Mouse (Mus musculus) spleen, postnatal 36 days (tissue): ENCODE results near the gene Ttc23.

Source experiments
- DNase-seq, 2 experiments: peaks; one replicate each; pipeline ENCODE4 v3.0.0; 2022; ENCODE audit warnings: low spot score in 2 of 2, mixed read lengths in 1 of 2

Gene Ttc23

GRCm38 (mm10) chr7:67644833-67645680 is 2.2 kb upstream of the Ttc23 start, which contains the start of gene Lrrc28:
Lrrc28 (minus strand) TSS chr7:67645268.
- peak; percentile 99 for DNase-seq

DNA sequence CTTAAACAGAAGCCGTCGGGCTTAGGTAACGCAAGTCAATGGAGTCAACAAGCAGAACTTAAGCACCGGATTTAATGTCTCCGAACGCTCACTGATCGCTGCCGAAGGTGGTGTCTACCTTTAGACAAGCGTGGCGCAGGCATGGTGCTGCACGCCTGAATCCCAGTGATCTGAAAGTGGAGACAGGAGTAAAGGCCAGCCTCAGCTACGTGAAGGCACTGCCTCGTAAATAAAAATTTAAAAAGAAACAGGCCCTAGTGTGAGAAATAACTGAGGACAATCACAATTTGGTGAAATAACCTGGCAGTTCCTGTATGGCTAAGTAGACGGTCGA is 1.6 kb upstream of the Ttc23 start:
- no peak for DNase-seq

- DNase-seq: no peak
These were observed 1.1 kb upstream of the Ttc23 start for GRCm38 (mm10) chr7:67646131-67646530.

DNA sequence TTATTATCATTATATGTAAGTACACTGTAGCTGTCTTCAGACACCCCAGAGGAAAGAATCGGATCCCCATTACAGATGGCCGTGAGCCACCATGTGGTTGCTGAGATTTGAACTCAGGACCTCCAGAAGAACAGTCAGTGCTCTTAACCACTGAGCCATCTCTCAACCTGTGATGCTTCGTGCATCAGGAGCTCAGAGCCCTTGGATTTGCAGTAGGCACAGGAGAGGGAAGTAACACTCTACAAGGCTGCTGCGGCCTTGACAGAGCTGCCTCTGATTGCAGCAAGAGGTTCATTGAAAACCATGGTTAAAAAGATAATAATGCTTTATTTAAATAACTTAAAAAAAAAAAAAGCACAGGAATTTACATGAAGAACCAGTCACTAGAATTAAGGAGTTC is 1.2 kb downstream of the Ttc23 start:
- DNase-seq: no peak

DNA sequence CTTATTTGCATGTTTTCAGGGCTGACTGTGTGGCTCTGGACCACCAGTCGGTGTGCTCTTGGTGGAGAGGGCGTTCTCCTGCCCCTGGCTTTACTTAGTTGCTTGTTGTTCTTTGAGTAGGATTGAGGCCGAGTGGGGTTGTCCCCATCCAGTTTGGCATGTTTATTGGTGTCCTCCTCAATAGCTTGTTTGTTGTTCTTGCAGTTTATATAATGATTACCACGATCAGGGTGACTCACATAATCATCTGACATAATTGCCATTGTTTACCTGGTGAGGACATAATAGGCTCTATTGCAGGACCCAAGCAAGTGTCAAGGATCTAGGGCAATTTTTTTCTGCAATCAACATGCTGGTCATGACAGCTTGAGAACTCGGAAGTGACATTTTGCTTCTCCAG is 5.0 kb downstream of the Ttc23 start:
- no peak for DNase-seq

- DNase-seq: no peak
These were observed 7.5 kb downstream of the Ttc23 start for GRCm38 (mm10) chr7:67654668-67655067.

DNA sequence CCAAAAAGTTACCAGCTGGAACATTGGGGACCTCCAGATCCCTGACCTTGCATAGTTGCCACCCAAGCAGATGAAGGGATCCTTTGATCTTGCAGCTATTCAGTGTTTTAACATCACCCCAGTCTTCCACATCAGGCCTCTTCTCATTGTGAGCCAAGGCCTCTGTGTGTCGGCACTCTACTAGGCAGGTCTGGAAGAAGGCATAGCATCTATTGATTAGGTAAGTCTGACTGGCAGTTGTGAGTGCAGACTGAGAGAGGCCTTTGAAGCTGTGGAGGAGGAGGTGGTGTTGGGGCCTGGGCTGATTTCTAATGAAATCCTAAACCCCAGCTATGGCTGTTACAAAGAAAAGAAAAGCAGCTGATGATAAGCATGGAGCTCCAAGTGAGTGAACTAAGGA is 8.0 kb downstream of the Ttc23 start:
- DNase-seq: no peak

- no peak for DNase-seq
These were observed 10.9 kb downstream of the Ttc23 start for GRCm38 (mm10) chr7:67658110-67658509.

DNA sequence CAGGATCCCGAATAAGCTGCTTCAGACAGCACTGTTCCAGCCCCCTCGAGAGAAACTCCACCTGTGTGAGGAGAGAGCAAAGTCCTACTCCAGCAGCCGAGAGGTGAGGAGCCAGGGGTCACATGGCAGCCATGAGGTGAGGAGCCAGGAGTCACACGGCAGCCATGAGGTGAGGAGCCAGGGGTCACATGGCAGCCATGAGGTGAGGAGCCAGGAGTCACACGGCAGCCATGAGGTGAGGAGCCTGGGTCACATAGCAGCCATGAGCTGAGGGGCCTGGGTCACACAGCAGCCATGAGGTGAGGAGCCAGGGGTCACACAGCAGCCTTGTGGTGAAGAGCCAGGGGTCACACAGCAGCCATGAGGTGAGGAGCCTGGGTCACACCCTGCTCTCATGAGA is 15.2 kb downstream of the Ttc23 start:
- no peak for DNase-seq

DNA sequence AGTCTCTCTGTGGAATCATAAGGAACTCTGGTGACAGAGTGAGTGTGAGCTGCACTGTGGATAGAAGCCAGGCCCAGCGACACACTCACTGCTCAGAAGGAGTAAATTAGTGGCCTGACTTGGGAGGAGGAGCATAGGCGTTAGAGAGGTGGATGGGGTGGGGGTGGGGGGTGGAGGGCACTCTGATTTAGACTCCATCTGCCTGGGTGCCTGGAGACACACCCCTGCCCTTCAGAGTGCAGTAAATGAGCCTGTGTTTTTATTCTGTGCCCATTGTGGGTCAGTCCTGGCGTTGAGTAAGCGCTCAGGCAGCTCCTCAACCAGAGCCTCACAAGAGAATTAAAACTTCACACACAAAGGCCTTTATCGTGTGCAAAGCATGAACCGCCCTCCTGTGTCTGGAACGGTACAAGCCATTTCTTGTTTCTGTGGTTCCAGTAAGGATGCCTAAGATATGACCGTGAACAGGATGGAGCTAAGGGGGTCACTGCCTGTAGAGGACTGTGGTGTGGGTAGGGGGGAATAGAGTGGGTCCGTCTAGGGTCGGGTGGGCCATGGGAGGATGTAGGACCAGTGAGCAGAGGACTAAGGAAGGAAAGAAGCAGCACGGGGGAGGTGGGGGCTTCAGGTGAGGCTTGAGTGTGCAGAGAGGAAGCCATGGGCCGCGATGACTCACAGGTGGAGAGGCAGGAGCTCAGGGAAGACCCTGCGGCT is 16.9 kb downstream of the Ttc23 start:
- no peak for DNase-seq

- no peak for DNase-seq
These were observed 23.8 kb downstream of the Ttc23 start for GRCm38 (mm10) chr7:67670965-67671364.

- peak; percentile 50 to 51 for DNase-seq
These were observed 25.4 kb downstream of the Ttc23 start for GRCm38 (mm10) chr7:67672650-67673049.

- no peak for DNase-seq
These were observed 26.4 kb downstream of the Ttc23 start for GRCm38 (mm10) chr7:67673656-67674055.

- DNase-seq: no peak
These were observed 31.8 kb downstream of the Ttc23 start for GRCm38 (mm10) chr7:67678878-67679499.

GRCm38 (mm10) chr7:67681078-67681477 is 33.9 kb downstream of the Ttc23 start:
- no peak for DNase-seq

DNA sequence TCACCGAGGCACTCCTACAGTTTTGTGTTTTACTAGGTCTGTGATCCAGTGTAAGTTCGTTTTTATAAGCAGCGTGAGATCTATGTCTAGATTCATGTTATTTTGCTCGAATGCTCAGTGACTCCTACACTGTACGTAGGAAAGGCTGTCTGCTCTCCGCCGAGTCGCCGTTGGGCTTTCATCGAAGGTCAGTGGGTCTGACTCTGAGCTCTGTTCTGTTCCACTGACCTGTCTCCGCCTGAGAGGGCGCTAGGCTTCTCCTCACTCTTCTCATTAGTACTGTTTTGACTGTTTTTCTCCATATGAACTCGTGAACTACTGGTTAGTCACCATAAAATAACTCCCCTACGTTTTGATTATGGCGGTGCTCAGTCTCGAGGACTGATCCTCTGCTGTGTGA is 35.8 kb downstream of the Ttc23 start:
- no peak for DNase-seq

DNA sequence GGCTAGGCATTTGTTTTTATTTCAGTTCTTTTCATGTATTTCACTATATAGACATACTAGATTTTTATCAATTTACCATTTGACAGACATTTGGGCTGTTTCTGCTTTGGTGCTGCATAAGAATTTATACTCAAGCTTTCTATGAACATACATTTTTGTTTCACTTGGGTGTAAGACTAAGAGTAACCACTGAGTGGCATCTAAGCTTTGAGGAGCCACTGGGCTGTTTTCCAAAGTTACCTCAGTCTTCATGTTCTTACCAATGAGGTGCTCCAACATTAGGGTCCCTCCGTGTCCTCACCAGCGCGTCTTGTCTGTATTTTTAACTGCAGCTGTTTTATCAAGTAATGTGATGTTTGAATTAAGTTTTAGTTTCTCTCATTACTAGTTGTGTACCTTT is 39.3 kb downstream of the Ttc23 start:
- no peak for DNase-seq

- no peak for DNase-seq
These were observed 41.1 kb downstream of the Ttc23 start for GRCm38 (mm10) chr7:67688281-67688680.

DNA sequence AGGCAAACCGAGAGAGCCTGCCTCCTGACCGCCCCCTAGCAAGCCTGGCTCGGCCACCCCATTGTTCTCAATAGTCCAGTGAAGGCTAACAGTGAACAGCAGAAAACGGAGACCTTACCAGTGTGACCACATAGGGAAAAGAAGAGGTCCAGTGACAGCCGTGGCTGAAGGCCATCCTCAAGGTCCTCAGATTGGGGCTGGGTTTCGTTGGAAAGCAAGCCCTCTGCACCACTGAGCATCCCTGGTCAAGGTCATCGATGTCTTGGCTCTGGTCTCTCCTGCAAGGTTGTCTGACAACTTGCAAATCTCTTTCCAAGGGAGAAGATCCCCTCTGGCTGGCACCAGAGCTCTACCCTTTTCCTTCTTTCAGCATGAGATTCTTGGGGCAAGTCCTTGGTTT is 42.6 kb downstream of the Ttc23 start:
- no peak for DNase-seq

DNA sequence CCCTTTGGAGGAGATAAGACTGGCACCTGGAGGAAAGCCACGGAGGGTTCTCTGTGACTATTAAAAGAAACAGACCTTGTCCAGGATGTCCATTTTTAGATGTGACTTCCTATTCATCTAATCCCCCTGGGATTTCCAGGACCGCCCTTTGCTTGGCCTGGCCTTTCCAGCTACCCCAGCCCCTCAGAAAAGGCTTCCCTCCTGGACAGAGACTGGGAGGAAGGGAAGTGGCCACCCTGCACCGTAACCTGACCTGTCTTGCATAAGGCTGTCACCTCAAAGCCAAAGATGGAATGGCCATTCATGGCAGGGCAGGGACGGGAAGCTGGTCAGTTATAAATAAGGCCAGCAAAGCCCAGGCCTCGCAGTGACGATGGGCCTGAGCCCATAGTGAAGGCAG is 43.8 kb downstream of the Ttc23 start:
- no peak for DNase-seq

- no peak for DNase-seq
These were observed 44.9 kb downstream of the Ttc23 start for GRCm38 (mm10) chr7:67692141-67692540.

DNA sequence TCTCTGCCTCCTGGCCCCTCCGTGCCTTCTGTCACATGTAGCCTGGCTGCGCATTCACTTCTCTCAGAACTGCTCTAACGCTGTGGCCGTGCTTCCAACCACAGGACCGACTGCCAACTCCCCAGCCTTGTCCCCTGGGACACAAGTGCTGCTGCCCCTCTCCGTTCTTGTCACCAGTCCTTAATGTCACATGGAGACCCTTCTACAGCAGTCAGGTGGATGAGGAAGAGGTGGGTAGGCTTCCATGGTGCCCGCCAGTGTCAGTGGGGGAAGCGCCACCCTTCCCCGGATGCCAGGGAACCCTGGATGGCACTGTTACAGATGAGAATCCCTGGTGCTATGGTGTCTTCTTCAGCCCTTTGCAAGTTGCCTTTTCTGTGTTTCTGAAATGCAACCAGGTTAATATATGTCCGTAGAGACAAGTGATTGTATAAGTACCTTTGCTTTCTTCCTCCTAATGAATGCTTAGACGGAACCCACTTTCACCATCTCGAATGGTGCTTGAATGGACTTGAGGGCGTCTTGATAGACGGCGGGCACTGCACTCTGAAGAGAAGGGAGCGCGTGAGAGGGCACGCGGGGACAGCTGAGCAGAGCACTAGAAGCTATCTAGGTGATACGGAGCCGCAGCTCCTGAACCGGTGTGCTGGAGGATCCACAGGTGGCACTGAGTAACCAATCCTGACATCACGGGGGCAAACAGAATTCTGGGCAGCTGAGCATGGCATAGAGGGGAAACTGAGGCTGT is 45.8 kb downstream of the Ttc23 start:
- no peak for DNase-seq
